Mouse (Mus musculus) right cerebral cortex, postnatal 10 days (tissue): ENCODE results near the gene Ctnnd2.
A peak's percentile ranks its signal among the peaks of the same experiment; 100 is the strongest.

ENCODE experiments used
- DNase-seq, 2 experiments: peaks; one replicate each; pipeline ENCODE4 v3.0.0; 2021; ENCODE audit warnings: low spot score in 2 of 2

Ctnnd2 gene

DNA sequence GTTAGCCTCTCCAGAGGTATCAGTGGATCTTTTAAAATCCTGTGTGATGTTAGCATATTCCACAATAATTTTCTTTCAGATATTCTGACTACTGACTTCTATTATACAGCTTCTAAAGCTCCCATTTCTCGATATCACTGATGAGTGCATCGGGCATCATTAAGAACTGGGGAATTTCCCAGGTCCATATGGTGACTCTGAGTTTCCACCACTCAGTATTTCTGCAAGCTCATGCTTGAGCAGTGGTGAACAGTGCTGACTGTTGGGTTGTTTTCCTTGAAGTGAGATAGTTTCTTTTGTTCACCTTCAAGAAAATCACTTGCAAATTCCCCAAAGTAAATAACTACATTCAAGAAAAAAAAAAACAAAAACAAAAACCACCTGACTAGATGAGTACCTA is 542.4 kb downstream of the Ctnnd2 start:
- DNase-seq, result no peak

DNA sequence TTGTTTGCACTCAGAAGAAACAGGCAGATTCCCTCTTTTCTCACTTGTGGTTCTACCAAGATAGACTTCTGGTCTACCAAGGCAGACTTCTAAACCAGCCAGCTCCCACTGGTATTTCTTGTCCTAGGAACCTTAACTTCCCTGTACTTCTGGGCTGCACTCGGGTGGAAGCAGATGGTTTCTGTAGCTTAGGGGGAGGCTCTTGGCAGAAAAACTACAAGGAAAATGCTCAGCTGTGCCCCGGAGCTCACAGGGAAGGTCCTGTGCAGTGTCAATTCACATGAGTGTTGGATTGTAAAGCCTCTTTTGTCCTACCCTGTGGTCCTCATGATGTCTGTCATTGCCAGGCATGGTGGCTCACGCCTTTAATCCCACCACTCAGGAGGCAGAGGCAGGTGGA is 546.4 kb downstream of the Ctnnd2 start:
- no peak for DNase-seq

DNA sequence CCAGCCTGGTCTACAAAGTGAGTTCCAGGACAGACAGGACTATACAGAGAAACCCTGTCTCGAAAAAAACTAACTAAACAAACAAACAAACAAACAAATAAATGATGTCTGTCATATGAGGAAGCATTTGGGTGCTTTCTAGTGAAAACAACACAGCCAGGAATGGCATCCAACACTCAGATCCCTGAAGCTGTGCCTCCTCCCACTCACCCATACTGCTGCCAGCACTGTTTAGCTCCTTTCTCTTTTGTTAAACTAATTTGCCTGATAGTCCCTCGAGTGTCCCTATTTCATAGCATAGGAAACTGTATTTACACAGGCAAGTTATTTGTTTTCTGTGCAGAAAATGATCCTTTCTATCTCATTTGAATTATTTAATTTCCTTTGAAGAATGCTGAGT is 546.8 kb downstream of the Ctnnd2 start:
- peak; percentile 43 to 57 for DNase-seq

DNA sequence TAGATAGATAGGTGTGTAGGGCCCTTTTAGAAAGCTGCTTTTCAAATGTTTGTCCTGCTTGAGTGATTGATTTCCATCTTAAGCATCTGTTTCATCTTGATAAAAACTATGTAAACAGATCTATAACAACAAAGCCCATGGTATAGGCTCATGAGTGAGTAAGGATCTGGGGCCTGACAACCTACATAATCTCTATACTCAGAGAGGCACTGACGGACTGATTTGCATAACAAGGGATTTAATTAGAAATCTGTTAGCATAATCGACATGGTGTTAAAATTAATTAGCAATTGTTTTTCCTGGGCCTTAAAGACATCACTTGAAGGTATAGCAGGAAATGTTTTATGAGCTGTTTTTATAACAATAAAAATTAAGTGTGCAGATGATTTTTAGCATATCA is 548.7 kb downstream of the Ctnnd2 start:
- DNase-seq, result no peak

DNA sequence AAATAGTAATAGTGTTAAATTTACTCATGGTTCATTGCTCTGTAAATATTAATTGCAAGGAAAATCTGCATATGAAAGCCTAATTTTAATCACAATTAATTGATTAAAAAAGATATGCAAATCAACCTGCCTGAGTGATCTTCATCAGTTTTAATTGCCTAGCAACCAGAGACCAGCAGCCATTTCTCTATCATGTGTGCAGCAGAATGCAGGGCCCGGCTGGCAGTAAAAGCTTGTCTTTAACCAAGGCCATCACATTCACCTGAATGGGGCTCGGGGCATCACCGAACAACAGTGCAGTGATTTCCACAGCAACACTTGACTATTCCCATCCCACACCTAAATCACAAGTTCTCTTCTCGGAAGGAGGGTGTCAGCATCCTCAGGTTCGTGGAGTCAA is 553.7 kb downstream of the Ctnnd2 start:
- no peak for DNase-seq

DNA sequence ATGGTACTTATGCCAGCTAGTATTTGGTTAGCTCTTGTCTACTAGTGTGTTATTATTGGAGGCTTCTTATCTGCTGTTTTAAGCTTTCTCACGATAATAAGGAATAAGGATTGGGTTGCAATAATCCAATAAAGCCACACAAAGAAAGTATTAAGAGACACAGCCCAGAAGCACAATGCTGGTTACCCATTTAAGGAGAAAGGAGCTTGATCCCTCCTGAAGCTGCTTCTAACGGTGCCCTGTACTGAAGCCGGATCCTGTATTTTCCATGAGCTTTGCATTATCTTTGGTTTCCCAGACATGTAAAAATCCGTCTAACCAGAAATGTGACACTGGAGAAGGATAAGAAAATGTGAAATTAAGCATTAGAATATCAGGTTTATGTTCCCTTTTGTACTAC is 565.8 kb downstream of the Ctnnd2 start:
- DNase-seq, result no peak

DNA sequence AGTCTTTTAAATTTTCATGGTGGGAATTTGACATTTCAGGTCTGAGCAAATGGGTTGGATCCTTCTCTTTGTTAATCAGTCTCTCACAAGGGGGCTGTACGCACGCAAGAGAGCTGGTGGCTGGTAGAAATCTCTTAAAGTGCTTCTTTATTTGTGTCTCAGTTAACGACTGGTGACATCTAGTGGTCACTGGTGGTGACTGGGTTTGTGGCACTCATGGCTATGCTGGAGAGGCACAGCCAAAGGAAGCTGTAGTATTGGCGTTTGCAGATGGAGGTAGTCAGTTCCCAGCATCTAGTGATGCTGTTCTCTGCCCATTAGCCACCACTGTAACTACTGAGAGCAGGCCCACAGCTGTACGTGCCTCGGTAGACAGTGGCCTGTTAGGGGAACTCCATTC is 568.3 kb downstream of the Ctnnd2 start:
- DNase-seq, result peak; percentile 85 to 86

DNA sequence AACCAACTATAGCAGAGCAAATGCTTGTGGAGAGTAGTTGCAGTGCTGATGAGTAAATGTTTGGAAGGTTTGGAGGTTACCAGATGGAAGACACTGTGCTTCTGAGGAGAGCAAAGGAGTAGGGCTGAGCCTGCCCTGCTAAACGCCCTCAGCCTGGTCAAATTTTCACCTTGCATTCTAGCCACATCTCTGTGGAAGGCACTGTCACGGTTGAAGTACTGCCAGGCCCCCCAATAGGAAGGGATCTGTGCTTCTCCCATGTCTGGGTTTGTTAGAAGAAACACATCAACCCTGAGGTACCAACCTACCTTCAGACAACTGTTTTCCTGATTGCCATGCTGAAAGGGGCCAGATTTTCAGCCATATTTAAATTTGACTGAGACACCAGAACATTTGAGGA is 585.6 kb downstream of the Ctnnd2 start:
- no peak for DNase-seq

DNA sequence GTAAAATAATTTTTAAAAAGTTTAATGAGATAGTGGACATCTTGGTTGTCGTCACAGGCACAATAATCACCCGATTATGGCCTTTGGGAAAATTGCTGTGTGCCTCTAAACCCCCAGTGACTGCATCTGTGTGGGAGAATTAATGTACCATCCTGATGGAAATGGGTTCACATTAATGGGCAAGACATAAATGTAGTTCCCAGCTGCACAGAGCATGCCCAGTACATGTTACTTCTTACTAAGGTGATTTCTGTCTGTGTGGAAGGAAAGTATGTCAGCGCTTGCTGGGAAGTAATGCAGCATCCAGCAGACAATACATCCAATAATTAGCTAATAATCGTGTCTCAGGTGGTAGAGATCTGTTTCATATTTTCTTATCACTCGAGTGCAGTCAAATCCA is 589.8 kb downstream of the Ctnnd2 start:
- DNase-seq, result peak in 1 of 2 experiments; percentile 7

DNA sequence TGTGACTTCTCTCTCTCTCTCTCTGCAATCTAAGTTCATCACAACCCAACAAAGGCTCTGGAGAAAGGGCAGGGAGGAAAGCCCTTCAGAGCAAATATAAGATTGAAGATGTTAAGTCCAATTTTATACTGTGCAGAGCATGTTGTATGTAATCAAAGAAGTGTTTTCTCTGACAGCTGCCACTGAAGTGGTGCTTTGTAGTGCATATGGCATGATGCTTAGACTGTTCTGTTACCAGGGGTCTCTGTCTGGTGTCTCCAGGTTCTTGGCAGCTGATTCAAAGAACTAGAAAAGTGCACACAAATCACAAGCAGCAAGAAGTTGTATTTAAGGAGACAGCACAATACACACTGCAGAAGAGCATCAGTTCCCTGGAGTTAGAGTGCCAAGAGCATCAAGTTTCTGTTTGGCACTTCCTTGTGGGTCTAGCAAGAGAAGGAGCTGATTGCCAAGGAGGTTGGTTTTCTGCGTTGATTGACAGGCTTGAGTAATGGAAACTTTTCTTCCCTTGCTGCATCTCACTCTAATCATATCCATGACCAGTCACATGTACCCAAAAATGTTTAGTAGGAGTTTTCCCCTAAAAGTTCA is 590.4 kb downstream of the Ctnnd2 start:
- DNase-seq, result peak in 1 of 2 experiments; percentile 18

DNA sequence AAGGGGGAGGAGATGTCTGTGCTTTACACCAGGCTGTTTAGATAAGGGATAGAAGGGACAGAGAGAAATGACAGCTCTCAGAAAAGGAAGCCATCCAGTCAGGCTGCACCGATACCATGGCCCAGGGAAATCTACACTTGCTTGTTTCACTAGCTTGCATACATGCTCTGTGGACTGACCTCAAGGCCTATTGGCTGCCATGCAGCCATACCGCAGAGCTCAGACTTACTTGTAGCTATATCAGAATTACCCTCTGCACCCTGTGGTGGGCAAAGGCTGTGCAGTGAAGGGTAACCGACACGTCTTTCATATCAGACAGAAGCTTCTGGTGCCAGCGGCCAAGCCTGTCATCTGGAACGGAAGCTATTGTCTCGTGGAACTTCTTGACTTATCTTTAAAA is 604.5 kb downstream of the Ctnnd2 start:
- DNase-seq, result no peak

DNA sequence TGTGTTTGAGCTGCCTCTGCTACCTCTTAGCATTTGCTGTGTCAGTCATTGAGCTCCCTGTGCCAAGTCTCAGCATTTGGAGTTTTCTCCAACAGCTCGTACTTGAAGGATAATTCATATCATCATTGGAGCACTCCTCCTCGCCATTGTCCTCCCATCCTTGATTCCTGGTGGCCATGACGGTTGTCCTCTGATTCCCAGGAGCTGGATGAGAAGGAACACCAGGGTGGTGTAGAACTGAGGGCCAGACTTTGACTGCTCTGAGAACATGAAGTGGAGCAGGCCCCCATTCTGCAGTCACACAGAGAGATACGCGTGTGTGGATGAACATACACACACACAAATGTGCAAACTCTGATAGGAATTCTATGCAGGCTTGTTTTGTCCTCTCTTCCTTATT is 605.4 kb downstream of the Ctnnd2 start:
- DNase-seq, result no peak

DNA sequence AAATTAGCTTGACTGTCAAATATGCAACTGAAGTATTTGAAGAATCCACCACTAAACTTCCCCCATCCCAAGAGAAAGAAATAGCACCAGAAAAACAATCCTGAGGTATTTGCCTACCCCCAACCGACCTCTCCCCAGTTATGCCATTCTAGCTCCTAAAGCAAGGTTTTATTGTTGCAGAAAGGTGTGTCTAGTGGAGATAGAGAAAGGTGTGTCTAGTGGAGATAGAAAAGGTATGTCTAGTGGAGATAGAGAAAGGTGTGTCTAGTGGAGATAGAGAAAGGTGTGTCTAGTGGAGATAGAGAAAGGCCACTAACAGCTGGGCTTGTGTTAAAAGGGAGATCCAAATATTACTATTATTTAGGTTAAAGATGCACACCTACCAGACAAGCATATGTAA is 607.5 kb downstream of the Ctnnd2 start:
- no peak for DNase-seq

DNA sequence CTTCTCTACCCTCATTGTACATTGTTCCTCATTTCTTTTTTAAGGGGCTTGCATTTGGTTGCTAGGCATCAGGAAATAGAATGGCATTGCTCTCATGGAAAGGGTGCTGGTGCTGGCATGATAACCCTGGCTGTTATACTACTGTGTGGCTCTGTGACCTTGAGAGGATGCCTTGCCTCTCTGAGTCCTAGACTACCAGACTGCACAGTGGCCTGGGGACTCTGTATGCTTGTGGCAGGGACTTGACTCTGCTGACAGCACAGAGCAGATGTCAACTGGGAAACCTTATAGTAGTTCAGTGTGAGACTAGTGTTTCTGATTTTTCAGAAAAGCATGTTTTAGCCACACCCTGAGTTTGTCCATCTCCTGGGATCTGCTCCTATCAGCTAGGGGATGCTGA is 608.6 kb downstream of the Ctnnd2 start:
- DNase-seq, result no peak

DNA sequence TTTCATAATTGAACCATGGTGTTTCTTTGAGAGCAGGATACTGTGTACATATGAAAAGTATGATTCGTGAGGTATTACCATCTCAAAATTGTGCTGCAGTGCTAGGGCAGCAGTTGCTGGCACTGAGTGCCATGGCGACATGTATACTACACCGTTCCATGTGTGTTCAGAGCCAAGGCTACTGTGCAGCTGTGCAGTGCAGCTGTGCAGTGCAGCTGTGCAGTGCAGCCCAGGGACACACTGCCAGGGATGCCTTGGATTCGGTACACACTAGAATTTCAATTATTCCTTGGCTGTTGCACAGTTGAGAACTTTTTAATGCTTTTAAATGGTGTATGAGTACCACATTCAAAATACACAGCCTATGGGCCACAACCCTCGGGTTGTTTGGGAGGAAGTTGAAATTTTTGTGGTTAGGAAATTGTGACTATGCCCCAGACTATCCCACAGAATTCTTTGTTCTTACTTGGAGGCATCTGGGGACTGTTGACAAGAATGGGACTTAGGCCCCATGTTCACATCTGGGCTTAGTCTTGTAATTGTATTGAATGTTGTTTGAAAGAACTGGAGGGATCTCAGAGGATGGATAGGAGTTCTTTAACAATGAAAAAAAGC is 613.4 kb downstream of the Ctnnd2 start:
- no peak for DNase-seq

DNA sequence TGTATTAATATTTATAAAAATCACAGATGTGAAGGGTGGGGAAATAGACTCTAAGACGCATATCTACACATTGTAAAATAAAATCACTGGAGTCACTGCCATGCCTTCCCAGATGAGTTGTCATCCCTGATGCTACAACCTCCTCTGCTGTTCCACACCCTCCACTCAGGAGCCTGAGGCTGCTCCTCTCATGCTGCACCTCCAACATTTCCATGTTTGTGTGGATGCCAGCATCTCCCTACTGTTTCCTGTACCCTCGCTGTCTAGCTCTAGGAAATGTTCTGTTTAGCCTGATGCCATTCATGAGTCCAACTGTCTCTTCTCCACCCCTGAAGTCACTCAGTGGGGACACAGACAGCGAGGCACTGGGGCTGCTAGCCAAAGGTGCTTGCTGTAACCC is 620.9 kb downstream of the Ctnnd2 start:
- DNase-seq, result no peak

DNA sequence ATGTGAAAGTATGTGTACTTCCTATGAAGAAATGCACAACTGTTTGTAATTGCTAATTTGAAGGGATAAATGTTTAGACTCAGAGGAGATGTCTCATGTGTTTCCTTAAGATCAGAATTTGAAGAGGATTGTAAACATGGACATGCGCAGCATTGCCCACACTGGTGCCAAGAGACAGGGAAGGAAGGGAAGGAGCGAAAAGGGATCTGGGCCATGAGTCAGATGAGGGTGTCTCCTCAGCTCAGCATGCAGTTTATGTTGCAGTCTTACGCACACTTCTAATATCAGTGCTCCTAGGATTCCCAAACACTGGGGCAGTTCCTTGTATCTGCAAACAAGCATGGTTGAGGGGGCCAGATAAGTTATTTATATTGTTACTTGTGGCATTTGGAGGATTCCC is 623.3 kb downstream of the Ctnnd2 start:
- DNase-seq, result no peak

DNA sequence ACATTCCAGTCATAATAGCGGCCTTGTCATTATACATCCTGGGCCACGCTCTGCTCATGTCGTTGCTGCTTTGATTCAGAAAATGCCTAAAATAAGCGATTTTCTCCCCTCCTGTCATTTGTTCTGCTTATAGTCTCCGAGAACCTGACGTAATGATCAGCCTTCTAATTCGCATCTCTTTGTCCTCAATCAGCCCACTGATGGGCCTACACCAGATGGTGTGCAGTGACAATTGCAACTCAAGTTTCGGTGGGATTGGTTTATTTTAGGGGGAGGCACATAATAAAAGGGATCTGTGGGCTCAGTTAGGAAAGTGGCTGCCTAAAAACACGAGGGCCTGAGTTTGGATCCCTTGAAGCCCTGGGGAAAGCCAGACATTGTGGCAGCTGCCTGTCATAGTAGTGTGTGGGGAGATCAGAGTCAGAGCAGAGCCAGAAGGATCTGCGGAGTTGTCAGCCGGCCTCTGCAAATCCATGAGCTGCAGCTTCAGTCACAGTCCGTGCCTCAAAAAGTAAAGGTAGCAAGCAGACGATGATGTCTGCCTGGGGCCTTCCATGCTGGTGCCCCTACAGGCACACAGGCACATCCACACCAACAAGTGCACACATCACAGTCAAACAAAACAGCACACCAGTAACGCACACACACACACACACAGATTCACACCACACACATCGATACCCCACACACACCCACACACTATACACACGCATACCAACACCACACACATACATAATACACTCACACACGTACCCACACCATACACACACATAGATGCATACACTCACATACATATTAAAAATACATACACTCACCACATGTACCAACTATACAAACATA is 655.3 kb downstream of the Ctnnd2 start:
- DNase-seq, result peak in 1 of 2 experiments; percentile 47

DNA sequence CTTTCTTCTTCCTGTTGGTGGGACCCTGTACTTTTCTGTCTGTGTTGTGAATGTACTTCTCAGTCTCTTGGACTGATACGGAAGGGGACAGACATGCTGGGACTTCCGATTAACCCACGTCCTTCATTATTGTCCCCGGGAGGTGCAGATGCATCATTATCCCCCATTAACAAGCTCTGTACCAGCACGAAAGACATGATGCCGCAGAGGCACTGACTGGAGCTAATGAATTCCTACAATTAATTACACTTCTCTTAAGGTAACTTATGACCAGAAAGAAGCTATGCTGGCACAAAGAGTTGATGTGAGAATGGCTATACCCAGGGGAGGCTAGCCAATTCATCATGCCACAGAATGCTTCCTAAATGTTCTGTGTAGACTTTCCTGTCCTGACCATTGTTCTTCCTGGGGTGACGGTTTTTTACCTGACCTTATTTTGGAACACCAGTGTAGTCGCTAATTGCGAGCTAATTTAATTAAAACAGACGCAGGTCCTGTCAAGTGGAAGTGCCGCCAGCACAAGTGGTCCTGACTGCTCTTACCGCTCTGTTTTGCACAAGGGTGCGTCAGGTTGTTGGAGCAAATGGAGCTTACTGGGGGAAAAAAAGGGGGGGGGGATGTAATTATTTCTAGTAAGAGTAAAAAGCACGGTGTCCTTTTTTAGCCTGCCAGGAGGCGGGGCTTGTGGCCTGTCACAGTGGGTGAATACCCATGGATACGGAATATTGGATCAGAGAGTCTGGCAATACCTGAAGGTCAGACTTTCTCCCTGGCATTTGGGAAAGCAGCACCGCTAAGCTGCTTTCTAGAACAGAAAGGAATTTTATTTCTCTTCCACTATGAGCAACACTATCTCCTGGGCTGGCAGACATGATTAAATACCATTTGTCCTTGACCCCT is 685.1 kb downstream of the Ctnnd2 start:
- DNase-seq, result no peak

DNA sequence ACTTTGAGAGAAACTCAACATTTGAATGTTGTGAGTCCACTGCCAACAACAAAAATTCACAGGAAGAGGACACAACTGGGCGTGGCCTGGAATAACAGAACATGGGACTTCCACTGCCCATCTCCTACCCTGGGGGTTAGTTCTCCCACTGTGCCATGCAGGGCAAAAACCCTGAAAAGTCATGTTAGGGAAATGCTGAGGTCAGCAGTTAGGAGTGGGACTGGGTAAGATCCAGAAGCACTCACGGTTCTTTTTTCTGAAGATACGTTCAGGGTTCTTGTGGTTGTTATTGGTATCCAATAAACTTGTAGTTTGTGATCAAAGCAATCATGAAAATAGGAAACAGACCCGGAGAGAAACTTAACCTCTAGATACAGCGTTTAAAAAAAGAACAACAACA is 695.0 kb downstream of the Ctnnd2 start:
- DNase-seq, result no peak

DNA sequence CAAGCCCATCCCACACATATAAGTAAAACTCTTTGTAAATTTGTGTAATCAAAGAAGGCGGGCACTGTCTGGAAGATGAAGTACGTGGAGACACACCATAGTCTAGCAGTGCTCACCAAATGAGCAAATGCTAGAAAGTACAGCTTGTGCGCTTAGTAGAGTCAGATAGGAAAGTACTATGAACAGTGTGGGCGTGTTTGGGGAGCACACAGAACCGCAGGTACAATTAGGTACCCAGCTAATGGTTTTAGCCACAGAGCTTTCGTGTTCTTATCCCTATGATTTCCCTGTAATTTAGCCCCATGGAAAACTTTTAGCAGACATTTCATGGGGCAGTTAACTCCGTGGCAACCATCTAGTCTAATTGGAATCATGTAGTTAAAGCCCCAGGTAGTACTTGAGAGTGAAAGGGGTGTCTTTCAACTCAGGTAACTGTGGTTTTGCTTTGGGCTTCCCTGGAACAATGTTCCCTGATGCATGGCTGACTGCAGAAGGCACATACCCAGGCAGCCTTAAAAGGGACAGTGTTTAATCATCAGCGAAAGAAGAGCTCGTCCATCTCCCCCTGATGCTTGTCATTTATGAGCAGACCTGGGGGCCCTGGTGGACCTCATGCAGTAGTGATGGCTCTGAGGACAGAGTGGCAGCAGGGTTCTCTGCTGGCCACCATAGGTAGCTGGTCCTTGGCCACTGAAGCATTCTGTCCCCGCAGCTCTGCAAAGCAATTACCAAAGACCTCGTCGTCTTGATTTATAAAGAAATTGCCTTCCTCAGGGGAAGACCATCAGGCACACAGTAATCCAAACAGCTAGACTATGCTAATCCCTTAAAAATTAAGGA is 697.5 kb downstream of the Ctnnd2 start:
- no peak for DNase-seq
